Mouse (Mus musculus): ENCODE data around the gene Nudcd3. TPM values are rescaled to one million over a fixed set of nuclear protein-coding genes. Genes with fewer than 3 reads are reported as not detected.

Nudcd3 gene
- total and polyA plus RNA-seq, 2 experiments from 2014 or later: 61.6 to 70.7 TPM

- Histone ChIP-seq H3K27ac (ENCODE audit: low read depth, low read length) (no peak overlapping the region), H3K36me3 (ENCODE audit: insufficient read depth) (no peaks in the 10 kb centered on the region), H3K27me3 (ENCODE audit: insufficient read depth, low read length) (no peaks in the 10 kb centered on the region), H3K4me1 (ENCODE audit: insufficient read depth) (peaks cover 12% of the 10 kb centered on the region), H3K4me3 (ENCODE audit: low read depth, low read length) (no peak overlapping the region), H3K9ac (no peak overlapping the region), H3K4me2 (ENCODE audit: low read depth) (no peak overlapping the region), H3K9me3 (ENCODE audit: low read length) (no peaks in the 10 kb centered on the region)
- 65% methylated on average over 5 of the region's 5 CpGs for WGBS
- TF ChIP-seq CTCF (IDR thresholded peaks at IDR 0.05; ENCODE audit: low read depth): no peak
- ATAC-seq (no peak), DNase-seq (no peak)
Observed at GRCm38 (mm10) chr11:6157119-6157518, 43.1 kb downstream of the Nudcd3 start.

- 55% methylated on average over 5 of the region's 5 CpGs for WGBS
- peaks cover 12% of the 10 kb centered on the region for H3K4me1 ChIP-seq (ENCODE audit: insufficient read depth)
- no peak for DNase-seq
- H3K9ac ChIP-seq: no peak overlapping the region
- H3K27me3 ChIP-seq (ENCODE audit: insufficient read depth, low read length): no peaks in the 10 kb centered on the region
- no peaks in the 10 kb centered on the region for H3K9me3 ChIP-seq (ENCODE audit: low read length)
- H3K36me3 ChIP-seq (ENCODE audit: insufficient read depth): no peaks in the 10 kb centered on the region
- H3K4me2 ChIP-seq (ENCODE audit: low read depth): no peak overlapping the region
- no peak overlapping the region for H3K27ac ChIP-seq (ENCODE audit: low read depth, low read length)
- H3K4me3 ChIP-seq (ENCODE audit: low read depth, low read length): no peak overlapping the region
- no peak for ATAC-seq
- no peak for TF ChIP-seq CTCF (IDR thresholded peaks at IDR 0.05; ENCODE audit: low read depth)
Observed at GRCm38 (mm10) chr11:6156651-6157050, 43.6 kb downstream of the Nudcd3 start.

GRCm38 (mm10) chr11:6154211-6154701 is 46.0 kb downstream of the Nudcd3 start:
- Histone ChIP-seq H3K9me3 (ENCODE audit: low read length) (no peaks in the 10 kb centered on the region), H3K36me3 (ENCODE audit: insufficient read depth) (peaks cover 3% of the 10 kb centered on the region; the same call in 1 of the 2 replicates), H3K4me3 (ENCODE audit: low read depth, low read length) (no peak overlapping the region), H3K27ac (ENCODE audit: low read depth, low read length) (0 out of 2 replicates have a peak overlapping the region, but pooled peaks have one; percentile 29), H3K9ac (no peak overlapping the region), H3K27me3 (ENCODE audit: insufficient read depth, low read length) (no peaks in the 10 kb centered on the region), H3K4me1 (ENCODE audit: insufficient read depth) (peaks cover 12% of the 10 kb centered on the region), H3K4me2 (ENCODE audit: low read depth) (no peak overlapping the region)
- ATAC-seq (no peak), DNase-seq (no peak)
- 45% methylated on average over 3 of the region's 3 CpGs for WGBS
- no peak for TF ChIP-seq CTCF (IDR thresholded peaks at IDR 0.05; ENCODE audit: low read depth)

GRCm38 (mm10) chr11:6152864-6153263 is 47.4 kb downstream of the Nudcd3 start:
- no peaks in the 10 kb centered on the region for H3K27me3 ChIP-seq (ENCODE audit: insufficient read depth, low read length)
- H3K9me3 ChIP-seq (ENCODE audit: low read length): no peaks in the 10 kb centered on the region
- peaks cover 10% of the 10 kb centered on the region; the same call in 1 of the 2 replicates for H3K36me3 ChIP-seq (ENCODE audit: insufficient read depth)
- peaks cover 12% of the 10 kb centered on the region for H3K4me1 ChIP-seq (ENCODE audit: insufficient read depth)
- WGBS: 82% methylated on average over 4 of the region's 4 CpGs
- no peak overlapping the region for H3K27ac ChIP-seq (ENCODE audit: low read depth, low read length)
- H3K9ac ChIP-seq: no peak overlapping the region
- DNase-seq: no peak
- no peak for ATAC-seq
- no peak overlapping the region for H3K4me2 ChIP-seq (ENCODE audit: low read depth)
- no peak for TF ChIP-seq CTCF (IDR thresholded peaks at IDR 0.05; ENCODE audit: low read depth)
- H3K4me3 ChIP-seq (ENCODE audit: low read depth, low read length): no peak overlapping the region

- ATAC-seq: no peak
- H3K9ac ChIP-seq: no peak overlapping the region
- TF ChIP-seq CTCF (IDR thresholded peaks at IDR 0.05; ENCODE audit: low read depth): no peak
- H3K9me3 ChIP-seq (ENCODE audit: low read length): no peaks in the 10 kb centered on the region
- H3K4me2 ChIP-seq (ENCODE audit: low read depth): no peak overlapping the region
- H3K36me3 ChIP-seq (ENCODE audit: insufficient read depth): 0 out of 2 replicates have a peak, but pooled peaks cover 3% of the 10 kb centered on the region
- H3K4me1 ChIP-seq (ENCODE audit: insufficient read depth): no peaks in the 10 kb centered on the region
- no peak overlapping the region for H3K4me3 ChIP-seq (ENCODE audit: low read depth, low read length)
- WGBS: 77% methylated on average over 7 of the region's 7 CpGs
- no peaks in the 10 kb centered on the region for H3K27me3 ChIP-seq (ENCODE audit: insufficient read depth, low read length)
- no peak for DNase-seq
- no peak overlapping the region for H3K27ac ChIP-seq (ENCODE audit: low read depth, low read length)
Observed at GRCm38 (mm10) chr11:6138233-6138950, 61.8 kb downstream of the Nudcd3 start.

GRCm38 (mm10) chr11:6132886-6133285 is 67.3 kb downstream of the Nudcd3 start:
- no peak overlapping the region for H3K9ac ChIP-seq
- H3K4me2 ChIP-seq (ENCODE audit: low read depth): no peak overlapping the region
- H3K4me1 ChIP-seq (ENCODE audit: insufficient read depth): no peaks in the 10 kb centered on the region
- no peak overlapping the region for H3K4me3 ChIP-seq (ENCODE audit: low read depth, low read length)
- ATAC-seq (no peak), DNase-seq (no peak)
- 92% methylated on average over 4 of the region's 4 CpGs for WGBS
- no peaks in the 10 kb centered on the region for H3K36me3 ChIP-seq (ENCODE audit: insufficient read depth)
- TF ChIP-seq CTCF (IDR thresholded peaks at IDR 0.05; ENCODE audit: low read depth): no peak
- no peak overlapping the region for H3K27ac ChIP-seq (ENCODE audit: low read depth, low read length)
- no peaks in the 10 kb centered on the region for H3K9me3 ChIP-seq (ENCODE audit: low read length)
- no peaks in the 10 kb centered on the region for H3K27me3 ChIP-seq (ENCODE audit: insufficient read depth, low read length)

GRCm38 (mm10) chr11:6130578-6130977 is 69.6 kb downstream of the Nudcd3 start:
- no peaks in the 10 kb centered on the region for H3K9me3 ChIP-seq (ENCODE audit: low read length)
- no peak for ATAC-seq
- H3K4me1 ChIP-seq (ENCODE audit: insufficient read depth): no peaks in the 10 kb centered on the region
- H3K4me2 ChIP-seq (ENCODE audit: low read depth): no peak overlapping the region
- 90% methylated on average over 1 of the region's 1 CpGs for WGBS
- H3K27ac ChIP-seq (ENCODE audit: low read depth, low read length): no peak overlapping the region
- H3K9ac ChIP-seq: no peak overlapping the region
- no peaks in the 10 kb centered on the region for H3K36me3 ChIP-seq (ENCODE audit: insufficient read depth)
- H3K27me3 ChIP-seq (ENCODE audit: insufficient read depth, low read length): no peaks in the 10 kb centered on the region
- TF ChIP-seq CTCF (IDR thresholded peaks at IDR 0.05; ENCODE audit: low read depth): no peak
- DNase-seq: no peak
- no peak overlapping the region for H3K4me3 ChIP-seq (ENCODE audit: low read depth, low read length)

Data from forebrain, postnatal 0 days (tissue).